Mouse (Mus musculus): ENCODE results near the gene Mark1.

The Mark1 gene

GRCm38 (mm10) chr1:184891998-184892397, 107.4 kb downstream of the Mark1 start:
- no peak for DNase-seq (ENCODE audit: low spot score)

GRCm38 (mm10) chr1:184889454-184889853, 109.9 kb downstream of the Mark1 start:
- no peak for DNase-seq (ENCODE audit: low spot score)

DNA sequence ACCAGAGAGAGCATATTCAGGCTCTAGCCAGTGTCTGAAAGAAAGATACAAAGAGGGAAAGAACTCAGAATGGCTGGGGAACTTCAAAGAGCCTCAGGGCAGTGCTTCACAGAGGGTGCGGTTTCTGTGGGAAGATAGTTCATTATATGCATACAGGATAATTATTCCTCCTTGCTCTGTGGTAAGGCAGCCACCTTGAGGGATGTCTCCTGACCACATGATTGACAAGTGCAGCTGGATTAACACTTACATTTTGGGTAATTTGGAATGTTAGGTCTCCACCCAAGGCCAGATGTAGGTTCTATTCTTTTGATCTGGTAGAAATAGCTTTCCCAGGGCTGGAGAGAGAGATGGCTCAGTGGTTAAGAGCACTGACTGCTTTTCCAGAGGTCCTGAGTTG, 113.2 kb downstream of the Mark1 start:
- no peak for DNase-seq (ENCODE audit: low spot score)

- DNase-seq (ENCODE audit: low spot score) = no peak
Observed at GRCm38 (mm10) chr1:184882281-184883268, 116.8 kb downstream of the Mark1 start, which contains the start of gene C130074G19Rik. TSS of gene C130074G19Rik (minus strand) at chr1:184883218.

DNA sequence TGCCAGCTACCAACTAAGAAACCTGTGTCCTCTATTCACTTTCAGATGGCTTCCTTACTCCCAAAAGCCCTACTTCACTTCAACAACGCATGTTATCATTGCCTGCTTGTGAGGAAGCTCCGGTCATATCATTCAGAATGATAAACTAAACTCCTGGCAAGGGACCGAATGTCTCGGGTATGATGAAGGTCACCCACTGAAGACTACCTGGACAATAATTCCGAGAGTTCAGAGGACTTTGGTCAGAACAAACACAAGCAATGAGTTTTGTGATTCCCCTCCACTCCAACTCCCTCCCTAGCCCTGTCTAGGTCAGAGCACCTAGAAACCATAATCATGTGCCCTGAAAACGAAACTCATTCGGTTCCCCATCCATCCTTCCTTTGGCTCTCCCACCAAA, 117.5 kb downstream of the Mark1 start:
- no peak for DNase-seq (ENCODE audit: low spot score)

DNA sequence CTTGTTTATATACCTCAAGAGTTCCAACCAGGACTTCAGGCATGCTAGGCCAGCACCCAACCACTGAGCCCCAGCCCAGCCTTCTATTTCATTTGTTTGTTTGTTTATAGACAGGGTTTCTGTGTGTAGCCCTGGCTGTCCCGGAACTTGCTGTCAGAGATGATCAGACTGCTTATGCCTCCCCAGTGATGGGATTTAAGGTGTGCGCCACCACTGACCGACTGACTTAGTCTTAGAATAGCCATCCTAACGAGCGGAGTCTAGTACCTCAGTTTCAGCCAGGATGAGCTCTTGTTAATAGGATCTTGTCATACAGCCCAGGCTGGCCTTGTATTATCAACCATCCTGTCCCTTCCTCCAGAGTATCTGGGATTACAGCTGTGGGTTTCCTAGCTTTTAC, 118.2 kb downstream of the Mark1 start:
- no peak for DNase-seq (ENCODE audit: low spot score)

DNA sequence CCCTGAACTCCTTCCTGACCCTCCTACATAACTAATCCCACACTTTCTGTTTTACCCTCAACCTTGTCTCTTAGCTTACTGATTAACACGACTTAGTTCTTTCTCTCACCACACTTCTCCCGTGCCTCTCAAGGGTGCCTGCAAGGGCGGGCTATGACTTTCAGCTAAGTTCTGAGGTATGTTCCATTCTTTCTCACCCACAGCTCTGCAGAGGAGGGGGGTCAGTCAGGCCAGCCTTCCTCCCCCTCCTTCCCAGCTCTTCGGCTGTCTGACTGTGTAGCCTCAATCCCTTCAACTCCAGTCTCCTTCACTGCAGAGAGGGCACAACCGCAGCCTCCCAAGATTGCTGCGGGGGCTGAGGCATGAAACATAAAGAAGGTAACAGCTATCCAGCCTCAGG, 120.5 kb downstream of the Mark1 start:
- DNase-seq (ENCODE audit: low spot score) = no peak

DNA sequence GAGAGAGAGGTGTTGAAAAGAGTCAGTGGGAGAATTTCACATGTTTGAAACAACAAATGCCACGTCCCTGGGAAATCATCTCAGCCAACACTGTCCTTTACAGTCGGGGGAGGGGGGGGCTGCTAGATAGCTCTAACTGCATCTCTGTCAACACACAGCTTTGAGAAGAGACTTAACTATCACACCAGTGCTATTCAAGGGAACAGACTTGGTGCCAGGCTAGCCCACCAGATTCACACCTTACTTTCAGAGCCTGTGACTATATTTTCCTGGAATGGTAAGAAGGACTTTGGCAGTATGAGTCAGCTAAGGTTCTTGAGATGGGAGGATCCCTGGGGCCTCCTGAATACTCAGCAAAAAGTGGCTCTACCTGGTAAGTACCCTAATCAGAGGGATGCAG, 122.1 kb downstream of the Mark1 start:
- DNase-seq (ENCODE audit: low spot score) = no peak

GRCm38 (mm10) chr1:184873910-184874309, 125.5 kb downstream of the Mark1 start:
- no peak for DNase-seq (ENCODE audit: low spot score)

DNA sequence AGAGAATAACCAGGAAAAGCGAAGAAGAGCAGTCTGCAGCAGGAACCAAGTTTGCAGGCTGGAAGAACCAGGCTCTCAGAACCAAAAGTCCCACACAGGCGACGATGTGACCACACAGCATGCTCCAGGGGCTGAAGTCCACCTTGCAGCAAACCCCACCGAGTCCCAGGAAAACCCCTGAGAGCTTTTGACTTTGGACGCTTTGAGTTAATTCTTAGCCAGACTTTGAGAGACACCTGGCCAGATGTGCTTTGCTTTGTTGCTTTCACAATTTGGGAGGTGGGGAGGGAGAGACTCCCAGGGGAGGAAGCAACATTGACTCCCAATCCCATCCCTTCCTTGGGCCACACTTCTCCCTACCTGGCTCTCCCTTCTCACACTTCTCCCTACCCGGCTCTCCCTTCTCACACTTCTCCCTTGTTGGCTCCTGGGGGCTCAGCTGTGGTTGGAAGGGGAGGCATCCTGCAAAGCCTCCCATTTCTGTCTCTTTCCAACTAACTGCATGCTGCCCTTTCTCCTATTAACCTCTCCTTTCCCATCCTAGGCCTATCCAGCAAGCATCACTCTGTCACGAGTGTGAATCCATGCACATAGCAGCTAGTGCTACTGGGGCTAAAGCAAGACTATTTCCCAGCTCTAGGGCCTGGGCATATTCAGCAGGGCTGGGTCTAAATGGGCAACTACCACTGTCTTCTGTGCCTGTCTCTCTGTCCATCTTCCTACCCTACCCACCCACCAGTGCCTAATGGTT, 127.1 kb downstream of the Mark1 start:
- no peak for DNase-seq (ENCODE audit: low spot score)

DNA sequence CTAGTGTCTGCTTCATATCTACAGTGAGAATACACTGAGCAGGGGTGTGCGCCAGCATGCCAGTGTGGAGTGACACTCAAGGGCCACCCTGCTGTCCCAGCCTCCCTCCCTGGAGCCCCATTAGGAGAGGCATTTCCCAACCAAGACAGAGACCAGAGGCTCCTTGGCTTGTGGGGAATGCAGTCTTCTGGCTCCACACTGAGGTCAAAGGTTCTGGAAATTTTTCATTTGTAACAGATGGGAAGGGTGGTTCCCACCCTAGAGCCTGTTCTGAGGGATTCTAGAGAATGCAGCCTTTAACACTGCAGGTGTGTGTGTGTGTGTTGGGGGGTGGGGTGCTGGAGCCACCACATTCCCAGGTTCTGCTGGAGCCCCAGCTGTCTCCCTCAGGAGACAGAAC, 127.9 kb downstream of the Mark1 start:
- DNase-seq (ENCODE audit: low spot score) = no peak

- no peak for DNase-seq (ENCODE audit: low spot score)
Observed at GRCm38 (mm10) chr1:184870646-184871385, 128.6 kb downstream of the Mark1 start.

- no peak for DNase-seq (ENCODE audit: low spot score)
Observed at GRCm38 (mm10) chr1:184869939-184870565, 129.3 kb downstream of the Mark1 start.

DNA sequence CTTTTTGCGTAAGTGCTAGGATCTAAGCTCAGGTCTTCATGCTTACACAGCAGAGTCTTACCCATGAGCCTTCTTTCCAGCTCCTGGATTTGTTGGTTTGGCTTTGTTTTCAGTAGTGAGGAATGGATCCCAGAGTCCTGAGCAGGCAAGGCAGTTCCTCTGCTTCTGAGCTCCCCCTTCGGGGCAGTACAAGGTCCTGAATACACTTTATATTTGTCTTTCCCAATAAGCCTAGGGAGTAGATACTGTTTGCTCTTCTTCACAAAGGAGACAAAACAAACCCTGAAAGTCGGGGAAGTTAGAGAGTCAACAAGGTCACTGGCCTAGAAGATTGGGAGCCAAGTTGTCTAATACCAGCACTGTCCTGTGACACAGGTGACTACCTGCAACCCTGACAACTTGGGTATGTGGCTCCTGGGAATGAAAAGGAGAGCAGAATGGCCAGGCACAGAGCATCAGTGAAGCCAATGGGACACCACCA, 131.7 kb downstream of the Mark1 start:
- no peak for DNase-seq (ENCODE audit: low spot score)

DNA sequence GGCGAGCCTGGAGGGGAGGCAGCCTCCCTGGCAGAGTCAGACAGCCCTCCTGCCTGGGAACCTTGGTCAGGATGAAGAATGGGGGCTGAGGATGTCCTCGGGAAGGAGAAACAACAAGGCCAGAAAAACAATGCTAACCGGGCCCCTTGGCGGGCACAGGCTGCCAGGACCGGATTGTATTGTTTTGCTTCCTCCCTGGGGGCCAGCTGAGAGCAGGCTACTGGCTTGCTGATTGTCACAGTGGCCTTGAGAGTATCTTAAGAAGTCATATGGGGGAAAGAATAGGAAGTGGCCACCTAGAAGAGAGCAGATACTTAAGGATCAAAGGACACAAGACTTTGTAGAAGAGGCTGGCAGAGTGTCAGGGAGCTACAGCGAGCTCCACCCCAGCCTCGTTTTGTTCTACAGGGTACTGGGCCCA, 135.0 kb downstream of the Mark1 start:
- DNase-seq (ENCODE audit: low spot score) = no peak

DNA sequence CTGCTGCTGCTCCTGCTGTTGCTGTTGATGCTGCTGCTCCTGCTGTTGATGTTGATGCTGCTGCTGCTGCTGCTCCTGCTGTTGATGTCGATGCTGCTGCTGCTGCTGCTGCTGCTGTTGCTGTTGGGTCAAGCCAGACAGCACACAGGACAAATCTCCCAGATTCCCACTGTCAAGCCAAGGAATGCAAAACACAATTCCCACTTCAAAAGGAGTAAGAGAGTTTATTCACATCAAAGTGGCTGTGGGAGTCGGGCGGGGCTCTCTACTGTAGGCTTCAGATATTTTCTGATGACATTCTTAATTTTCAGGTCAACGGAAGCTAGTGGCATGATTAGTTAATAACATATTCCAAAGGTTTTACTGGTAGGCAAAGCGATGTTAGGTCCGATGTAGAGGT, 136.7 kb downstream of the Mark1 start:
- no peak for DNase-seq (ENCODE audit: low spot score)

DNA sequence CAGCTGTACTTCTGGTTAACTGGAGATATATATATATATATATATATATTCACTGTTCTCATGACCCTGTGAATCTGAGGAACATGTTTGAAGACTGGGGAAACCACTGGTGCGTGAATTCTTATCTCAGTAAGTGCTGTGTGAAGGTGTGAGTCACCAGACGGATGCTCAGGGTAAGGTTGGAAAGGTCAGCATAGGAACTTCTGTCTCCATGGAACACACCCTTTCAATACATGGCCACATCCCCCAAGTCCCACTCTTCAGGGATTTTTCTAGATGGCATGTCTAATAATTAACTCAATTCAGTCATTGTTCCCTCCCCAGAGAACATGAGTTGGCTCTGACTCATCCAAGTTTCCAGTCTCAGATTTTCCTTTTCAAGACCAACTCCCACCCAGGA, 137.8 kb downstream of the Mark1 start:
- DNase-seq (ENCODE audit: low spot score) = no peak

DNA sequence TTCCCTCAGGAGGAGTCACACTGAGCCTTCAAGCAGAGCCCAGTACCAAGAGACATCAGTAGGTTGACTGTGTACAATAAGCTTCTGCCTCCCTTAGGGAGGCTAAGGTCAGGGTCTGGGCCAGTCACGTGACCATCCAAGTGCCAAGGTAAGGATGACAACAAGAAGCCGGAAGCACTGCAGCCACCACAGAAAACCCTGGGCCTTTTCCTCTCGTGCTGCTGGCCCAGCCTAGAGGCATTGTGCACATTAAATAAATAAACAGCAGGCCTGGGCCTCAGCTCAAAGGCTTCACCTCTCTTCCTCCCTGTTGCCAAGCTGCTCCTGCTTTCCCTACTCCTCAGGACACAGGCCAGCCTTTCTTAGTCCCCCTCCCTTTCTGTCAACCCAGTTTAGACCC, 139.1 kb downstream of the Mark1 start:
- no peak for DNase-seq (ENCODE audit: low spot score)

GRCm38 (mm10) chr1:184858253-184858652, 141.1 kb downstream of the Mark1 start:
- DNase-seq (ENCODE audit: low spot score) = no peak

GRCm38 (mm10) chr1:184857216-184857615, 142.2 kb downstream of the Mark1 start:
- DNase-seq (ENCODE audit: low spot score) = no peak

DNA sequence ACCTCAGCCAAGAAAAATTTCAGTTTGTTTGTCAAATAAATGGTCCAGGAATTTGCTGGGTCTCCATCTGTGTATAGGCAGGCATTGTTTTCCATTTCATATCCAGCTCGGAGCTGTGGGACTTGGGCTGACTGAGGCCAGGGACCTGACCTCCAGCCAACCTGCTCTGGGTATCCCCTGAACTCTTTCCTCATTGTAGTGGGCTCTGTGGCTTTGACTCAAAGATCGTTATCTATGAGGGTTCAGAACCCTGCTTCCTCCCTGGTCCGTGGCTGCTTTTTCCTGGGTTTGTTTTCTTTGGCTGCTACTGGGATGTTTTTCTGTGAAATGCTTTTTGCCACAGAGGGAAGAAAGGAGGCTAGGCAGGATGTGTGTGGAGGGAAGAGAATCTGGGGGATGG, 145.4 kb downstream of the Mark1 start:
- DNase-seq (ENCODE audit: low spot score) = no peak

DNA sequence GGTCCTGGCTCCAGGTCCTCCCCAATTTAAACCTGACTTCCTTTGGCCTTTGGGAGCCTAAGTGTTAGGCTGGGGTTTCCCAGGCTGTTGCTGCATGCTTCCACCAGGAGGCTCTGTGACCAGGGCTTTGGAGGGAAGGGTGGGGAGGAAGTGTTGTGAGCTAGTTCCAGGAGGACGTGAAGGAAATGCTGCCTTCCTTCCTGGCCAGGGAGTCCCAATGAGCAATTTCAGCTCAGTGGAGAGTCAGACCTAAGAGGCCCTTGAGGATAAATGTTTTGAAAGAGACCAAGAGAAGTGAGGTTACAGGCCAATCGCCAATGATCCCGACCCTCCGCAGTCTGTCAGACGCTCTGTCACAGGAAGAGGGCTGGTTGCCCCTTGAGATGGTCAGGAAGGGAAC, 146.0 kb downstream of the Mark1 start:
- no peak for DNase-seq (ENCODE audit: low spot score)
